Mouse (Mus musculus): ENCODE data around the gene Rasl10a.

The Rasl10a gene

GRCm38 (mm10) chr11:5057856-5058641, at the start of gene Rasl10a:
Gene Rasl10a, plus strand, starts transcription at chr11:5058128.
- DNase-seq (ENCODE audit: extremely low read depth, insufficient read length, low spot score): no peak

GRCm38 (mm10) chr11:5008867-5009266, 49.1 kb upstream of the Rasl10a start:
- no peak for DNase-seq (ENCODE audit: extremely low read depth, insufficient read length, low spot score)

GRCm38 (mm10) chr11:5009354-5010074, 48.4 kb upstream of the Rasl10a start:
- DNase-seq (ENCODE audit: extremely low read depth, insufficient read length, low spot score): no peak

GRCm38 (mm10) chr11:5010205-5010604, 47.7 kb upstream of the Rasl10a start:
- DNase-seq (ENCODE audit: extremely low read depth, insufficient read length, low spot score): no peak

- DNase-seq (ENCODE audit: extremely low read depth, insufficient read length, low spot score): no peak
Observed at GRCm38 (mm10) chr11:5011480-5011879, 46.4 kb upstream of the Rasl10a start.

- no peak for DNase-seq (ENCODE audit: extremely low read depth, insufficient read length, low spot score)
Observed at GRCm38 (mm10) chr11:5012213-5012715, 45.7 kb upstream of the Rasl10a start.

- DNase-seq (ENCODE audit: extremely low read depth, insufficient read length, low spot score): no peak
Observed at GRCm38 (mm10) chr11:5015720-5016119, 42.2 kb upstream of the Rasl10a start.

GRCm38 (mm10) chr11:5016286-5016685, 41.6 kb upstream of the Rasl10a start:
- peak; percentile 55 for DNase-seq (ENCODE audit: extremely low read depth, insufficient read length, low spot score)

- no peak for DNase-seq (ENCODE audit: extremely low read depth, insufficient read length, low spot score)
Observed at GRCm38 (mm10) chr11:5017506-5017905, 40.4 kb upstream of the Rasl10a start.

GRCm38 (mm10) chr11:5025108-5025507, 32.8 kb upstream of the Rasl10a start:
- DNase-seq (ENCODE audit: extremely low read depth, insufficient read length, low spot score): no peak

GRCm38 (mm10) chr11:5028228-5028627, 29.7 kb upstream of the Rasl10a start:
- no peak for DNase-seq (ENCODE audit: extremely low read depth, insufficient read length, low spot score)

- no peak for DNase-seq (ENCODE audit: extremely low read depth, insufficient read length, low spot score)
Observed at GRCm38 (mm10) chr11:5032706-5033105, 25.2 kb upstream of the Rasl10a start.

- DNase-seq (ENCODE audit: extremely low read depth, insufficient read length, low spot score): no peak
Observed at GRCm38 (mm10) chr11:5033136-5033535, 24.8 kb upstream of the Rasl10a start.

GRCm38 (mm10) chr11:5035421-5035820, 22.5 kb upstream of the Rasl10a start:
- DNase-seq (ENCODE audit: extremely low read depth, insufficient read length, low spot score): no peak

GRCm38 (mm10) chr11:5037146-5037854, 20.6 kb upstream of the Rasl10a start:
- DNase-seq (ENCODE audit: extremely low read depth, insufficient read length, low spot score): no peak

- no peak for DNase-seq (ENCODE audit: extremely low read depth, insufficient read length, low spot score)
Observed at GRCm38 (mm10) chr11:5040585-5040984, 17.3 kb upstream of the Rasl10a start.

GRCm38 (mm10) chr11:5041144-5041780, 16.7 kb upstream of the Rasl10a start:
- no peak for DNase-seq (ENCODE audit: extremely low read depth, insufficient read length, low spot score)

GRCm38 (mm10) chr11:5042645-5043381, 15.1 kb upstream of the Rasl10a start:
- no peak for DNase-seq (ENCODE audit: extremely low read depth, insufficient read length, low spot score)

- DNase-seq (ENCODE audit: extremely low read depth, insufficient read length, low spot score): no peak
Observed at GRCm38 (mm10) chr11:5046321-5046926, 11.5 kb upstream of the Rasl10a start.

- DNase-seq (ENCODE audit: extremely low read depth, insufficient read length, low spot score): no peak
Observed at GRCm38 (mm10) chr11:5051629-5052028, 6.3 kb upstream of the Rasl10a start.

All from 3134 (cell line).